Comparison of ENCODE assay signal across 10 mouse cellular contexts in genomic region chr11:109671136-109672020, GRCm38 (mm10). TPM values are rescaled to one million over a fixed set of nuclear protein-coding genes. Genes with fewer than 3 reads are reported as not detected.
A peak's percentile ranks its signal among the peaks of the same experiment; 100 is the strongest.
DNase-seq lines count a peak whose midpoint lies in the region; ATAC-seq and TF ChIP-seq lines count a peak whose summit lies in the region.
"Had no signal": no experiment of that assay in that cellular context is flagged by ENCODE, and none has a peak within 500 bp of the region (broad histone marks: within the 10 kb centered on the region; RNA-seq: fewer than 3 reads in every experiment).

No protein-coding gene starts in this region.

- H3K79me2 ChIP-seq in macrophage (ENCODE audit: inconsistent target): no peaks in the 10 kb centered on the region

- peak; percentile 33 for DNase-seq in gastrocnemius, adult 18-20 months (ENCODE audit: low spot score)
- DNase-seq in gastrocnemius, postnatal 36 days: no peak
- DNase-seq in left cerebral cortex, adult 2 months (ENCODE audit: extremely low spot score in 1 of 2, low spot score in 2 of 2): no peak
- no peak for DNase-seq in left cerebral cortex, postnatal 36 days (ENCODE audit: low spot score in 2 of 2)
- peak; percentile 55 for DNase-seq in ES-CJ7 (ENCODE audit: low read depth, low spot score)
- DNase-seq in frontal cortex, adult 2 months (ENCODE audit: extremely low spot score in 1 of 2, low spot score in 1 of 2): no peak
- DNase-seq: B cell, adult 2 months had no signal

- H3K4me3 ChIP-seq in left cerebral cortex, adult 2 months: no peak overlapping the region
- no peak overlapping the region for H3K4me3 ChIP-seq in macrophage (ENCODE audit: inconsistent target)
- H3K4me3 ChIP-seq in intestine, embryonic 16.5 days (ENCODE audit: low read length): no peak overlapping the region
- H3K4me3 ChIP-seq: limb, embryonic 13.5 days had no signal

- intact Hi-C loops in gastrocnemius, postnatal 36 days (cut with DNase I): loop anchor here (5.0 kb wide), 1 partner anchor 51 kb away; the partner anchor contains the start of gene Fam20a
- intact Hi-C loops in left cerebral cortex, adult 2 months (cut with DNase I): loop anchor here (2.0 to 5.0 kb wide), 2 partner anchors 49 to 126 kb away; no protein-coding TSS in a partner anchor
- intact Hi-C loops in left cerebral cortex, postnatal 36 days (cut with DNase I): loop anchor here (2.0 to 5.0 kb wide), 2 partner anchors 51 to 189 kb away; partner anchors contain the start of gene Fam20a

- no peak for TF ChIP-seq CTCF in left cerebral cortex, adult 2 months (IDR thresholded peaks at IDR 0.05)

- no peak for ATAC-seq in intestine, embryonic 16.5 days

- peak overlapping the region; percentile 63 for H3K27ac ChIP-seq in left cerebral cortex, adult 2 months
- peak overlapping the region; percentile 58 for H3K27ac ChIP-seq in macrophage
- H3K27ac ChIP-seq in intestine, embryonic 16.5 days (ENCODE audit: low read length): no peak overlapping the region; the same call in 1 of the 2 replicates
- H3K27ac ChIP-seq: limb, embryonic 13.5 days had no signal

- 76% methylated on average over 6 of the region's 6 CpGs for WGBS in macrophage (ENCODE audit: missing documents)
- whole genome bisulfite sequencing in intestine, embryonic 16.5 days: 62% methylated on average over 6 of the region's 6 CpGs

- H3K4me2 ChIP-seq in intestine, embryonic 16.5 days (ENCODE audit: low read depth, low read length): no peak overlapping the region
- H3K4me2 ChIP-seq: limb, embryonic 13.5 days had no signal

- no peak overlapping the region for H3K9ac ChIP-seq in intestine, embryonic 16.5 days (ENCODE audit: low read depth, low read length)
- H3K9ac ChIP-seq: limb, embryonic 13.5 days had no signal

- no peaks in the 10 kb centered on the region for H3K27me3 ChIP-seq in intestine, embryonic 16.5 days (replicated peaks; ENCODE audit: control insufficient read depth, insufficient read depth, low read length)
- H3K27me3 ChIP-seq: limb, embryonic 13.5 days had no signal

- H3K9me3 ChIP-seq in intestine, embryonic 16.5 days (ENCODE audit: control insufficient read depth, low read length): no peaks in the 10 kb centered on the region
- H3K9me3 ChIP-seq: limb, embryonic 13.5 days had no signal

- H3K4me1 ChIP-seq in intestine, embryonic 16.5 days (ENCODE audit: control insufficient read depth, insufficient read depth, low read length): 0 out of 2 replicates have a peak, but pooled peaks cover 5% of the 10 kb centered on the region

- peaks cover 35% of the 10 kb centered on the region for H3K36me3 ChIP-seq in macrophage (ENCODE audit: inconsistent target)
- H3K36me3 ChIP-seq in intestine, embryonic 16.5 days (ENCODE audit: control insufficient read depth, insufficient read depth, low read length): peaks cover 8% of the 10 kb centered on the region; the same call in 1 of the 2 replicates

RNA-seq across cellular contexts. Expression of gene Prkar1a, which starts 22.2 kb away (rescaled TPM):
- 100 to 1,000 TPM in 1 of 2 experiments, 10 to 100 TPM in 1; 96.1 to 120 TPM for total RNA-seq in gastrocnemius, adult 18-20 months (2021)
- 100 to 1,000 TPM; 115 TPM for total RNA-seq in gastrocnemius, postnatal 36 days (2021)
- total RNA-seq in left cerebral cortex, adult 2 months (2021): 100 to 1,000 TPM; 572 to 615 TPM
- 100 to 1,000 TPM; 563 to 569 TPM for total RNA-seq in left cerebral cortex, postnatal 36 days (2021)
- total RNA-seq in macrophage (2018; cell fraction: chromatin; rRNA removed): 100 to 1,000 TPM in 24 of 26 experiments, 10 to 100 TPM in 2; 70.8 to 161 (median 127) TPM
- total RNA-seq in macrophage (2018; cell fraction: cytosol; rRNA removed): 100 to 1,000 TPM; 137 to 208 (median 174) TPM
- total RNA-seq in macrophage (2018; cell fraction: nucleus; rRNA removed): 100 to 1,000 TPM in 25 of 26 experiments, 10 to 100 TPM in 1; 95.0 to 217 (median 139) TPM
- 144 to 219 TPM (median 175 TPM) in 3 replicates for polyA plus RNA-seq in macrophage (2018)
- polyA plus RNA-seq in frontal cortex, adult 2 months (2012; rRNA removed): 434 and 454 TPM in 2 replicates
- polyA plus RNA-seq in intestine, embryonic 16.5 days (2015; fragmentation: Nextera tagmentation; extraction: Ambion mirVana): 250 and 256 TPM in 2 replicates

RNA-seq across cellular contexts. Expression of gene Fam20a, which starts 50.7 kb away (rescaled TPM):
- 1 to 10 TPM; 1.2 to 2.0 TPM for total RNA-seq in gastrocnemius, adult 18-20 months (2021)
- 1 to 10 TPM; 1.6 to 2.5 TPM for total RNA-seq in gastrocnemius, postnatal 36 days (2021)
- 10 to 100 TPM; 14.7 to 17.8 TPM for total RNA-seq in left cerebral cortex, adult 2 months (2021)
- 10 to 100 TPM; 14.0 to 15.6 TPM for total RNA-seq in left cerebral cortex, postnatal 36 days (2021)
- total RNA-seq in macrophage (2018; cell fraction: chromatin; rRNA removed): 1 to 10 TPM in 1 of 26 experiments, not detected in 25; 2.4 TPM
- under 1 TPM in 2 of 26 experiments, not detected in 24; 0.03 to 0.10 TPM for total RNA-seq in macrophage (2018; cell fraction: cytosol; rRNA removed)
- total RNA-seq in macrophage (2018; cell fraction: nucleus; rRNA removed): not detected
- polyA plus RNA-seq in macrophage (2018): 0.09 TPM in 1 of 3 replicates, not detected in the others
- 14.6 and 15.8 TPM in 2 replicates for polyA plus RNA-seq in frontal cortex, adult 2 months (2012; rRNA removed)
- polyA plus RNA-seq in intestine, embryonic 16.5 days (2015; fragmentation: Nextera tagmentation; extraction: Ambion mirVana): 3.3 and 3.8 TPM in 2 replicates

RNA-seq across cellular contexts. Expression of gene Wipi1, which starts 59.6 kb away (rescaled TPM):
- total RNA-seq in gastrocnemius, adult 18-20 months (2021): 10 to 100 TPM; 57.7 to 78.8 TPM
- 10 to 100 TPM; 55.6 to 58.9 TPM for total RNA-seq in gastrocnemius, postnatal 36 days (2021)
- total RNA-seq in left cerebral cortex, adult 2 months (2021): 10 to 100 TPM; 18.6 to 19.2 TPM
- total RNA-seq in left cerebral cortex, postnatal 36 days (2021): 10 to 100 TPM; 22.3 to 22.7 TPM
- 10 to 100 TPM in 7 of 26 experiments, 1 to 10 TPM in 19; 1.0 to 16.4 (median 7.5) TPM for total RNA-seq in macrophage (2018; cell fraction: chromatin; rRNA removed)
- total RNA-seq in macrophage (2018; cell fraction: cytosol; rRNA removed): 10 to 100 TPM in 7 of 26 experiments, 1 to 10 TPM in 19; 5.6 to 13.5 (median 8.4) TPM
- 10 to 100 TPM in 2 of 26 experiments, 1 to 10 TPM in 24; 2.3 to 13.2 (median 5.4) TPM for total RNA-seq in macrophage (2018; cell fraction: nucleus; rRNA removed)
- 10.1 to 15.3 TPM (median 10.7 TPM) in 3 replicates for polyA plus RNA-seq in macrophage (2018)
- 18.6 and 18.8 TPM in 2 replicates for polyA plus RNA-seq in frontal cortex, adult 2 months (2012; rRNA removed)
- 27.3 and 27.5 TPM in 2 replicates for polyA plus RNA-seq in intestine, embryonic 16.5 days (2015; fragmentation: Nextera tagmentation; extraction: Ambion mirVana)

Comparison
In these comparisons a context has a peak if more than half of its experiments do, and no peak if none do; other contexts are left out.
1. DNase-seq: peak in gastrocnemius, adult 18-20 months (single experiment) and ES-CJ7 (single experiment); none in gastrocnemius, postnatal 36 days (0 of 2), left cerebral cortex, adult 2 months (0 of 2), left cerebral cortex, postnatal 36 days (0 of 2) and frontal cortex, adult 2 months (0 of 2).
2. RNA of gene Prkar1a, which starts 22.2 kb away (total RNA-seq): 572 to 615 TPM in left cerebral cortex, adult 2 months and 563 to 569 TPM in left cerebral cortex, postnatal 36 days; 96.1 to 120 TPM in gastrocnemius, adult 18-20 months and 115 TPM in gastrocnemius, postnatal 36 days; every median in the first group is over 4 times any median in the second.
3. RNA of gene Fam20a, which starts 50.7 kb away (total RNA-seq): 14.7 to 17.8 TPM in left cerebral cortex, adult 2 months and 14.0 to 15.6 TPM in left cerebral cortex, postnatal 36 days; 1.6 to 2.5 TPM in gastrocnemius, postnatal 36 days and 1.2 to 2.0 TPM in gastrocnemius, adult 18-20 months; every median in the first group is over 4 times any median in the second.